Mouse (Mus musculus) forebrain, embryonic 13.5 days (tissue): ENCODE results near the gene Tapt1. TPM values are rescaled to one million over a fixed set of nuclear protein-coding genes. Genes with fewer than 3 reads are reported as not detected.

Experiments used
- ATAC-seq: fragments of 200-750 bp; cut with Nextera tagmentation; 2 replicates; pipeline ENCODE4 v1.8.0; 2017
- H3K27ac ChIP-seq: fragments of 300-500 bp; sonication (generic); 2 replicates; pipeline ENCODE4 v1.5.1; 2015; ENCODE audit warnings: inconsistent platforms, mild to moderate bottlenecking, moderate library complexity
- H3K27me3 ChIP-seq: fragments of 300-500 bp; sonication (generic); 2 replicates; pipeline ENCODE4 v1.6.1; 2015; ENCODE audit warnings: mild to moderate bottlenecking, inconsistent platforms
- H3K36me3 ChIP-seq: fragments of 300-500 bp; sonication (generic); 2 replicates; pipeline ENCODE4 v1.6.1; 2015; ENCODE audit warnings: mild to moderate bottlenecking, inconsistent platforms; ENCODE audit not compliant: poor library complexity, severe bottlenecking
- H3K4me1 ChIP-seq: fragments of 300-500 bp; sonication (generic); 2 replicates; pipeline ENCODE4 v1.6.1; 2015; ENCODE audit warnings: inconsistent platforms
- H3K4me2 ChIP-seq: fragments of 300-500 bp; sonication (generic); 2 replicates; pipeline ENCODE4 v1.6.1; 2015; ENCODE audit warnings: inconsistent platforms, mild to moderate bottlenecking, moderate library complexity
- H3K4me3 ChIP-seq: fragments of 300-500 bp; sonication (generic); 2 replicates; pipeline ENCODE4 v1.5.1; 2015; ENCODE audit warnings: mild to moderate bottlenecking, inconsistent platforms
- H3K9ac ChIP-seq: fragments of 300-500 bp; sonication (generic); 2 replicates; pipeline ENCODE4 v1.6.1; 2015; ENCODE audit warnings: mild to moderate bottlenecking, inconsistent platforms
- H3K9me3 ChIP-seq: fragments of 300-500 bp; sonication (generic); replicated peaks from 2 replicates; pipeline ENCODE4 v1.6.1; 2016; ENCODE audit warnings: inconsistent platforms
- WGBS: fragments of 180-500 bp; shearing (Covaris S2); methylation state at CpG from one replicate; pipeline ENCODE4 v1.1.7; 2015; 5-methylcytosine and 5-hydroxymethylcytosine counted together
- polyA plus RNA-seq: library from polyadenylated mRNA; unstranded; fragments of >200 nt; fragmentation: Nextera tagmentation; extraction: Ambion mirVana; gene quantifications from 2 replicates; pipeline ENCODE4 v1.2.1, GENCODE M21; 2015

The Tapt1 gene
- polyA plus RNA-seq, 1 experiment from 2014 or later, result 23.8 TPM

- 62% methylated on average over 1 of the region's 1 CpGs for WGBS
- no peak for ATAC-seq
- Histone ChIP-seq H3K36me3 (no peaks in the 10 kb centered on the region), H3K9ac (no peak overlapping the region), H3K9me3 (no peaks in the 10 kb centered on the region), H3K27me3 (no peaks in the 10 kb centered on the region), H3K4me3 (no peak overlapping the region), H3K4me2 (no peak overlapping the region), H3K4me1 (peaks cover 25% of the 10 kb centered on the region), H3K27ac (no peak overlapping the region)
These were observed 1.9 kb upstream of the Tapt1 start for GRCm38 (mm10) chr5:44228323-44228722.

- WGBS, result 10% methylated on average over 6 of the region's 6 CpGs
- peak overlapping the region; percentile 87; the same call in 1 of the 2 replicates for H3K27ac ChIP-seq
- ATAC-seq, result no peak
- peaks cover 25% of the 10 kb centered on the region for H3K4me1 ChIP-seq
- H3K36me3 ChIP-seq, result no peaks in the 10 kb centered on the region
- no peaks in the 10 kb centered on the region for H3K9me3 ChIP-seq
- no peaks in the 10 kb centered on the region for H3K27me3 ChIP-seq
- H3K9ac ChIP-seq, result peak overlapping the region; percentile 94
- peak overlapping the region; percentile 85 for H3K4me3 ChIP-seq
- peak overlapping the region; percentile 81 for H3K4me2 ChIP-seq
These were observed 1.0 kb upstream of the Tapt1 start for GRCm38 (mm10) chr5:44227462-44227840.

GRCm38 (mm10) chr5:44225911-44226520 is 410 bp downstream of the Tapt1 start:
- ATAC-seq, result peak; percentile 82
- WGBS, result under 1% methylated on average over 57 of the region's 72 CpGs
- H3K4me2 ChIP-seq, result peak overlapping the region; percentile 81
- no peaks in the 10 kb centered on the region for H3K36me3 ChIP-seq
- H3K4me3 ChIP-seq, result peak overlapping the region; percentile 85
- peak overlapping the region; percentile 94 for H3K9ac ChIP-seq
- no peaks in the 10 kb centered on the region for H3K27me3 ChIP-seq
- peaks cover 25% of the 10 kb centered on the region for H3K4me1 ChIP-seq
- no peaks in the 10 kb centered on the region for H3K9me3 ChIP-seq
- peak overlapping the region; percentile 87 for H3K27ac ChIP-seq

GRCm38 (mm10) chr5:44224916-44225600 is 1.4 kb downstream of the Tapt1 start:
- Histone ChIP-seq H3K4me3 (peak overlapping the region; percentile 85), H3K9ac (peak overlapping the region; percentile 94), H3K27ac (no peak overlapping the region), H3K36me3 (no peaks in the 10 kb centered on the region), H3K27me3 (no peaks in the 10 kb centered on the region), H3K9me3 (no peaks in the 10 kb centered on the region), H3K4me2 (peak overlapping the region; percentile 81), H3K4me1 (peaks cover 25% of the 10 kb centered on the region)
- no peak for ATAC-seq
- 42% methylated on average over 4 of the region's 4 CpGs for WGBS

- Histone ChIP-seq H3K36me3 (no peaks in the 10 kb centered on the region), H3K4me2 (peak overlapping the region; percentile 81), H3K27me3 (no peaks in the 10 kb centered on the region), H3K27ac (no peak overlapping the region), H3K4me1 (peaks cover 25% of the 10 kb centered on the region), H3K9me3 (no peaks in the 10 kb centered on the region), H3K4me3 (0 out of 2 replicates have a peak overlapping the region, but pooled peaks have one; percentile 85), H3K9ac (0 out of 2 replicates have a peak overlapping the region, but pooled peaks have one; percentile 30)
- no peak for ATAC-seq
- WGBS, result 27% methylated on average over 6 of the region's 6 CpGs
These were observed 2.2 kb downstream of the Tapt1 start for GRCm38 (mm10) chr5:44224251-44224650.

- Histone ChIP-seq H3K4me1 (peaks cover 25% of the 10 kb centered on the region), H3K36me3 (no peaks in the 10 kb centered on the region), H3K27ac (no peak overlapping the region), H3K9ac (no peak overlapping the region), H3K4me2 (no peak overlapping the region), H3K4me3 (no peak overlapping the region), H3K9me3 (no peaks in the 10 kb centered on the region), H3K27me3 (no peaks in the 10 kb centered on the region)
- 92% methylated on average over 16 of the region's 16 CpGs for WGBS
- ATAC-seq, result no peak
These were observed 3.0 kb downstream of the Tapt1 start for GRCm38 (mm10) chr5:44223341-44223881.

- no peak for ATAC-seq
- WGBS, result 86% methylated on average over 7 of the region's 7 CpGs
- peaks cover 14% of the 10 kb centered on the region for H3K36me3 ChIP-seq
- H3K27me3 ChIP-seq, result no peaks in the 10 kb centered on the region
- H3K4me2 ChIP-seq, result no peak overlapping the region
- H3K4me1 ChIP-seq, result peaks cover 15% of the 10 kb centered on the region
- no peak overlapping the region for H3K27ac ChIP-seq
- no peaks in the 10 kb centered on the region for H3K9me3 ChIP-seq
- no peak overlapping the region for H3K9ac ChIP-seq
- H3K4me3 ChIP-seq, result no peak overlapping the region
These were observed 6.0 kb downstream of the Tapt1 start for GRCm38 (mm10) chr5:44220430-44220829.

- H3K4me2 ChIP-seq, result no peak overlapping the region
- H3K9ac ChIP-seq, result no peak overlapping the region
- no peak overlapping the region for H3K27ac ChIP-seq
- peaks cover 19% of the 10 kb centered on the region for H3K36me3 ChIP-seq
- H3K9me3 ChIP-seq, result no peaks in the 10 kb centered on the region
- no peaks in the 10 kb centered on the region for H3K27me3 ChIP-seq
- H3K4me3 ChIP-seq, result no peak overlapping the region
- WGBS, result 85% methylated on average over 4 of the region's 4 CpGs
- peaks cover 9% of the 10 kb centered on the region for H3K4me1 ChIP-seq
- ATAC-seq, result no peak
These were observed 6.6 kb downstream of the Tapt1 start for GRCm38 (mm10) chr5:44219871-44220270.

GRCm38 (mm10) chr5:44218483-44218882 is 7.9 kb downstream of the Tapt1 start:
- H3K27me3 ChIP-seq, result no peaks in the 10 kb centered on the region
- 80% methylated on average over 4 of the region's 4 CpGs for WGBS
- no peak overlapping the region for H3K9ac ChIP-seq
- no peak overlapping the region for H3K27ac ChIP-seq
- H3K4me3 ChIP-seq, result no peak overlapping the region
- no peaks in the 10 kb centered on the region for H3K4me1 ChIP-seq
- H3K36me3 ChIP-seq, result peaks cover 19% of the 10 kb centered on the region
- ATAC-seq, result no peak
- no peak overlapping the region for H3K4me2 ChIP-seq
- no peaks in the 10 kb centered on the region for H3K9me3 ChIP-seq

GRCm38 (mm10) chr5:44217685-44218041 is 8.8 kb downstream of the Tapt1 start:
- Histone ChIP-seq H3K4me3 (no peak overlapping the region), H3K36me3 (peaks cover 19% of the 10 kb centered on the region), H3K4me2 (no peak overlapping the region), H3K27me3 (no peaks in the 10 kb centered on the region), H3K4me1 (no peaks in the 10 kb centered on the region), H3K9ac (no peak overlapping the region), H3K9me3 (no peaks in the 10 kb centered on the region), H3K27ac (no peak overlapping the region)
- 86% methylated on average over 5 of the region's 5 CpGs for WGBS
- no peak for ATAC-seq

- WGBS, result 85% methylated on average over 8 of the region's 8 CpGs
- no peaks in the 10 kb centered on the region for H3K27me3 ChIP-seq
- no peak for ATAC-seq
- H3K9ac ChIP-seq, result no peak overlapping the region
- peaks cover 19% of the 10 kb centered on the region for H3K36me3 ChIP-seq
- H3K27ac ChIP-seq, result no peak overlapping the region
- no peak overlapping the region for H3K4me3 ChIP-seq
- no peaks in the 10 kb centered on the region for H3K4me1 ChIP-seq
- H3K4me2 ChIP-seq, result no peak overlapping the region
- no peaks in the 10 kb centered on the region for H3K9me3 ChIP-seq
These were observed 9.3 kb downstream of the Tapt1 start for GRCm38 (mm10) chr5:44217041-44217684.

- Histone ChIP-seq H3K4me3 (no peak overlapping the region), H3K36me3 (peaks cover 29% of the 10 kb centered on the region), H3K9me3 (no peaks in the 10 kb centered on the region), H3K27me3 (no peaks in the 10 kb centered on the region), H3K27ac (no peak overlapping the region), H3K4me1 (no peaks in the 10 kb centered on the region), H3K4me2 (no peak overlapping the region), H3K9ac (no peak overlapping the region)
- no peak for ATAC-seq
These were observed 11.3 kb downstream of the Tapt1 start for GRCm38 (mm10) chr5:44215118-44215517.
